Mouse (Mus musculus) forebrain, embryonic 15.5 days (tissue): ENCODE data around the gene Whrn. TPM values are rescaled to one million over a fixed set of nuclear protein-coding genes. Genes with fewer than 3 reads are reported as not detected.
A peak's percentile ranks its signal among the peaks of the same experiment; 100 is the strongest.

Experiments used
- ATAC-seq: fragments of 200-750 bp; cut with Nextera tagmentation; replicated peaks from 2 replicates; pipeline ENCODE4 v1.8.0; 2017; ENCODE audit warnings: mild to moderate bottlenecking, moderate TSS enrichment, moderate library complexity
- H3K27ac ChIP-seq: fragments of 300-500 bp; sonication (generic); replicated peaks from 2 replicates; pipeline ENCODE4 v1.5.1; 2015; ENCODE audit warnings: mild to moderate bottlenecking, inconsistent platforms
- H3K27me3 ChIP-seq: fragments of 300-500 bp; sonication (generic); 2 replicates; pipeline ENCODE4 v1.6.1; 2015; ENCODE audit warnings: inconsistent platforms
- H3K36me3 ChIP-seq: fragments of 300-500 bp; sonication (generic); 2 replicates; pipeline ENCODE4 v1.6.1; 2015; ENCODE audit warnings: mild to moderate bottlenecking, inconsistent platforms
- H3K4me1 ChIP-seq: fragments of 300-500 bp; sonication (generic); 2 replicates; pipeline ENCODE4 v1.6.1; 2015; ENCODE audit warnings: inconsistent platforms
- H3K4me2 ChIP-seq: fragments of 300-500 bp; sonication (generic); replicated peaks from 2 replicates; pipeline ENCODE4 v1.6.1; 2015; ENCODE audit warnings: mild to moderate bottlenecking, inconsistent platforms
- H3K4me3 ChIP-seq: fragments of 300-500 bp; sonication (generic); 2 replicates; pipeline ENCODE4 v1.5.1; 2015; ENCODE audit warnings: mild to moderate bottlenecking, inconsistent platforms
- H3K9ac ChIP-seq: fragments of 300-500 bp; sonication (generic); replicated peaks from 2 replicates; pipeline ENCODE4 v1.6.1; 2015; ENCODE audit warnings: mild to moderate bottlenecking, inconsistent platforms
- H3K9me3 ChIP-seq: fragments of 300-500 bp; sonication (generic); 2 replicates; pipeline ENCODE4 v1.6.1; 2016; ENCODE audit warnings: inconsistent platforms
- WGBS: fragments of 180-500 bp; shearing (Covaris S2); methylation state at CpG from one replicate; pipeline ENCODE4 v1.1.7; 2015; ENCODE audit warnings: mixed read lengths; 5-methylcytosine and 5-hydroxymethylcytosine counted together
- polyA plus RNA-seq: library from polyadenylated mRNA; unstranded; fragments of >200 nt; fragmentation: Nextera tagmentation; extraction: Ambion mirVana; gene quantifications from 2 replicates; pipeline ENCODE4 v1.2.1, GENCODE M21; 2015

Gene Whrn
- 6.4 and 7.7 TPM in 2 replicates for polyA plus RNA-seq

GRCm38 (mm10) chr4:63495915-63496278, at the start of gene Whrn:
TSS of gene Whrn (minus strand) at chr4:63495991.
- Histone ChIP-seq H3K9ac (peak within 1 kb of the TSS; percentile 53), H3K27ac (0 out of 2 replicates have a peak within 1 kb of the TSS, but pooled peaks have one; percentile 12), H3K4me1 (peaks cover 31% of the 10 kb centered on the region), H3K36me3 (no peaks in the 10 kb centered on the region), H3K27me3 (peaks cover 14% of the 10 kb centered on the region), H3K4me3 (peak within 1 kb of the TSS; percentile 52), H3K9me3 (no peaks in the 10 kb centered on the region), H3K4me2 (peak within 1 kb of the TSS; percentile 87)
- ATAC-seq, result peak; percentile 88
- under 1% methylated on average over 27 of the region's 34 CpGs for WGBS

DNA sequence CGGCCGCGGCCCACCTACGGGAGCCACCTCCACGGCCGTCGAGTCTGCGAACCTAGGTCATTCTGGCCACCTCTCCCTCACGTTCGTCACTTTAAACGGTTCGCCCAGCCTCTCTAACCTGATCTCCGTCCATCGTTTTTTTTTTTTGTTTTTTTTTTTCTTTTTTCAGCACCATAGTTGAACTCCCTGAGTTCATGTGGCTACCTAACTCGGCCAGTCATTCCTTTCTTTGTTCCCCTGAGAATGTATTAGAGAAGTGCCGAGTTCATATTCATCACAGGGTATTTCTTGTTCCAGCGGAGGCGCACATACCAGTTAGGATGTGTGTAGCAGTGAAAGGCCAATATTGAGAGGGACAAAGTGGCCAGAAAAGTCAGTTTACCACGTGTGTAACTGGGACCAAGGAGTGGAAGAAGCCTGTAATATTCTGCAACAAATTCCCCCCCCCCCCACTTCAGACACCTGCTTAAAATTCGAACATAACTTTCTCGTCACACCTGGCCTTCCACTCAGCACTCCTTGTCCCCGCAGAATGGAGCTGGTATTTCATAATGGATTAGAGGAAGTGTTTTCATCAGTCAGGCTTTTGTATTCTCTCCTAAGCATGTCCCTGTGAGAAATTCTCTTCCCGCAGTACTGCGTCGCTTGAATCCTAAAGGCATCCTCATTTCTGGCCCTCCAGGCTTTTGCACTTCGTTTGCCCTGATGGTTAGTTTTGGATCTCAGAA, 49.6 kb upstream of the Whrn start:
- Histone ChIP-seq H3K9me3 (no peaks in the 10 kb centered on the region), H3K4me1 (peaks cover 32% of the 10 kb centered on the region), H3K4me2 (peak overlapping the region; percentile 53), H3K27me3 (no peaks in the 10 kb centered on the region), H3K4me3 (peak overlapping the region; percentile 52), H3K27ac (peak overlapping the region; percentile 75), H3K9ac (peak overlapping the region; percentile 77), H3K36me3 (peaks cover 13% of the 10 kb centered on the region)
- no peak for ATAC-seq
- WGBS, result 10% methylated on average over 26 of the region's 26 CpGs

GRCm38 (mm10) chr4:63544494-63545230, 48.9 kb upstream of the Whrn start, which contains the start of gene Atp6v1g1:
TSS of gene Atp6v1g1 (plus strand) at chr4:63544772.
- Histone ChIP-seq H3K27ac (peak within 1 kb of the TSS; percentile 75), H3K4me1 (peaks cover 32% of the 10 kb centered on the region), H3K4me3 (peak within 1 kb of the TSS; percentile 52), H3K36me3 (peaks cover 12% of the 10 kb centered on the region), H3K27me3 (no peaks in the 10 kb centered on the region), H3K4me2 (peak within 1 kb of the TSS; percentile 53), H3K9ac (peak within 1 kb of the TSS; percentile 77), H3K9me3 (no peaks in the 10 kb centered on the region)
- under 1% methylated on average over 57 of the region's 57 CpGs for WGBS
- ATAC-seq, result peak; percentile 96

DNA sequence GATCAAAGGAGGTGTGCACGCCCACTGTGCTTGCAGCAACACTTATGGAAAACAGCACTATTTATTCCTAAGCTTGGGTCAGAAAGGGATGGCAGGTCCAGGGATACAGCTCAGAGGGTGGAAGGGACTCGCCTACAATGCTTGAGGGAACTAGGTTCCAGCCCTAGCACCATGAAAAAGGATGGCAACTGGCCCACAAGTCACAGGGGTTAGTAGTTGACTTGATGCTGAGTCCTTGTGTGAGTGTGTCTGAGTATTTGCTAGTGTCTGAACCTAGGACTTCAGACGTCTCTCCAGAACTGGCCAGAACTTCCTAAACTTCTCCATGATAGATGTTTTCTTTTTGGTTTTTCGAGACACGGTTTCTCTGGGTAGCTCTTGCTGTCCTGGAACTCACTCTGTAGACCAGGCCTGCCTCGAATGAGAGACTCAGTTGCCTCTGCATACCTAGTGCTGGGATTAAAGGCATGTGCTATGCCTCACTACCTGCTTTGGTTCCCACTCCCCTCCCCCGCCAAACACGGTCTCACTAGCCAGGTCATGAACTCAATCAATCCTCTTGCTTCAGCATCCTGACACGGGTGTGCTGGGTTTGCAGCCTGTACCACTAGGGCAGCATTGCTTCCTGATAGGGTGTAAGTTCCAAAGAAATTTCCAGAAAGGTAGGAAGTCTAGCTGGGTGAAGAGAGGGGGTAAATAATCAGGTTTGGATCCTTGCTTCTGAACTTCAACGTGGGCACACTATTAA, 48.1 kb upstream of the Whrn start:
- Histone ChIP-seq H3K9ac (peak overlapping the region; percentile 77), H3K4me3 (peak overlapping the region; percentile 52), H3K4me2 (peak overlapping the region; percentile 53), H3K36me3 (peaks cover 5% of the 10 kb centered on the region), H3K27me3 (no peaks in the 10 kb centered on the region), H3K9me3 (no peaks in the 10 kb centered on the region), H3K4me1 (peaks cover 32% of the 10 kb centered on the region), H3K27ac (peak overlapping the region; percentile 75)
- WGBS, result 65% methylated on average over 10 of the region's 10 CpGs
- peak; percentile 65; the same call in 1 of the 2 replicates for ATAC-seq

GRCm38 (mm10) chr4:63542209-63542608, 46.4 kb upstream of the Whrn start:
- no peak overlapping the region for H3K27ac ChIP-seq
- WGBS, result 86% methylated on average over 2 of the region's 2 CpGs
- H3K9ac ChIP-seq, result no peak overlapping the region
- H3K4me1 ChIP-seq, result peaks cover 22% of the 10 kb centered on the region
- no peaks in the 10 kb centered on the region for H3K9me3 ChIP-seq
- no peaks in the 10 kb centered on the region for H3K27me3 ChIP-seq
- H3K4me2 ChIP-seq, result no peak overlapping the region
- ATAC-seq, result no peak
- no peaks in the 10 kb centered on the region for H3K36me3 ChIP-seq
- no peak overlapping the region for H3K4me3 ChIP-seq

DNA sequence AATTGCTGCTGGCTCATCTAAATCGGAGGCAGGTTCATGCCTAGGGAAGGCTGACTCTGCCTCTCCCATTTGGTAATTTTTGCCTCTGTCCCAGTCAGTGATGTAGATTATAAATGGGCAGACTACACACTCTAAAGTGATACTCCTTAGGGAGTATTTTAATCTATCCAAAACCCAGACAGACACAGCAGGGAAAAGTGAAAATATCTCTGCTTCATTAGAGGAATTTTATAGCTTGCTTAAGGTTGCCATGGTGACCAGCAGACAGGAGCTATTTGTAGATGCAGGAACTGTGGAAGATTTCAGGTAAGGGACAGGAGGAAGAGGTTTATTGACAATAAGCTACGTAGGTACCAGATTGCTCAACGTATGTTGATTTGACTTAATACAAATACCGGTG, 41.8 kb upstream of the Whrn start:
- H3K9ac ChIP-seq, result no peak overlapping the region
- H3K4me3 ChIP-seq, result no peak overlapping the region
- no peaks in the 10 kb centered on the region for H3K27me3 ChIP-seq
- H3K36me3 ChIP-seq, result no peaks in the 10 kb centered on the region
- no peak overlapping the region for H3K27ac ChIP-seq
- 76% methylated on average over 4 of the region's 4 CpGs for WGBS
- H3K4me2 ChIP-seq, result no peak overlapping the region
- H3K4me1 ChIP-seq, result no peaks in the 10 kb centered on the region
- H3K9me3 ChIP-seq, result no peaks in the 10 kb centered on the region
- peak; percentile 44; the same call in 1 of the 2 replicates for ATAC-seq

DNA sequence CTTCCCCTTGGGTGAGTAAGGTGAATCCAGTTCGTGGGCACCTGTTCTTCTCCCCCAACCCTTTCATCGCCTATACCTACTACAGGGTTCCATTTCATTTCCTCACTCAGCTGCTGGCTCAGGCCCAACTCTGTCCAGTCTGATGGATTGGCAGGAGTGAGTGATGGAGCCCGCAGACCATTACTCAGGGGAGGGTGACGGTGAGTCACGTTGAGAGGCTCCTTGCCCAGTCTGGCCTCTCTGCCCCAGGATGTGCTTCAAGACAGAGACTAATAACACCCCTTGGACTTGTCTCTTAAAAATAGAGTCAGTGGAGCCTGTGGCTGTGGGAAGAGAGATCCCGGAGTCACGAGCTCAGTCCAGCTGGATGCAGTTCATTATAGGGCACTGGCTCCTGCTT, 34.6 kb upstream of the Whrn start:
- ATAC-seq, result no peak
- Histone ChIP-seq H3K9ac (no peak overlapping the region), H3K27me3 (no peaks in the 10 kb centered on the region), H3K36me3 (no peaks in the 10 kb centered on the region), H3K4me2 (no peak overlapping the region), H3K4me1 (peaks cover 13% of the 10 kb centered on the region), H3K4me3 (no peak overlapping the region), H3K27ac (no peak overlapping the region), H3K9me3 (no peaks in the 10 kb centered on the region)
- 82% methylated on average over 7 of the region's 7 CpGs for WGBS

- Histone ChIP-seq H3K4me3 (no peak overlapping the region), H3K27ac (peak overlapping the region; percentile 86), H3K4me2 (no peak overlapping the region), H3K36me3 (no peaks in the 10 kb centered on the region), H3K9me3 (no peaks in the 10 kb centered on the region), H3K27me3 (no peaks in the 10 kb centered on the region), H3K4me1 (peaks cover 13% of the 10 kb centered on the region), H3K9ac (no peak overlapping the region)
- WGBS, result 43% methylated on average over 6 of the region's 6 CpGs
- ATAC-seq, result peak; percentile 90
These were observed 33.2 kb upstream of the Whrn start for GRCm38 (mm10) chr4:63528946-63529345.

DNA sequence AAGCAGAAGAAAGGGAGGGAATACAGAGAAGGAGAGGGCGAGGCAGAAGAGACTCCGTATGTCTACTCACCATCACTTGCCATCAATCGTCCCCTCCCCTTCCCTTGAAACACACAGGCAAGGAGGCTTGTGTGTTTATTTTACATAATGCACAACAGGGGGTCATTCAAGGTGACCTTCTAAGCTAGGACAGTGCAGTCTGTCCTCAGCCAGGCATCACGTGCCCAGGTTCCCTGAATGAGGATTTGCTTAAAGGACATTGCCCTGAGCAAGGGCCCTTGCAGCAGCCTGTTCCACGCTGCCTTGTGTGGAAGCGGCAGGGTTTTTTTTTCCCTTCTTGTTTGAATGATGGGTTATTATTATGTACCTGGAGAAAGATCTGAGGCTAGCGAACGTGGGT, 29.7 kb upstream of the Whrn start:
- no peak overlapping the region for H3K27ac ChIP-seq
- peaks cover 13% of the 10 kb centered on the region for H3K4me1 ChIP-seq
- H3K9ac ChIP-seq, result no peak overlapping the region
- H3K4me3 ChIP-seq, result no peak overlapping the region
- no peaks in the 10 kb centered on the region for H3K27me3 ChIP-seq
- H3K9me3 ChIP-seq, result no peaks in the 10 kb centered on the region
- WGBS, result 74% methylated on average over 8 of the region's 8 CpGs
- no peaks in the 10 kb centered on the region for H3K36me3 ChIP-seq
- ATAC-seq, result no peak
- no peak overlapping the region for H3K4me2 ChIP-seq

- Histone ChIP-seq H3K36me3 (no peaks in the 10 kb centered on the region), H3K9ac (no peak overlapping the region), H3K4me3 (no peak overlapping the region), H3K27me3 (no peaks in the 10 kb centered on the region), H3K27ac (no peak overlapping the region), H3K9me3 (no peaks in the 10 kb centered on the region), H3K4me2 (no peak overlapping the region), H3K4me1 (no peaks in the 10 kb centered on the region)
- 81% methylated on average over 2 of the region's 2 CpGs for WGBS
- no peak for ATAC-seq
These were observed 26.1 kb upstream of the Whrn start for GRCm38 (mm10) chr4:63521813-63522419.

DNA sequence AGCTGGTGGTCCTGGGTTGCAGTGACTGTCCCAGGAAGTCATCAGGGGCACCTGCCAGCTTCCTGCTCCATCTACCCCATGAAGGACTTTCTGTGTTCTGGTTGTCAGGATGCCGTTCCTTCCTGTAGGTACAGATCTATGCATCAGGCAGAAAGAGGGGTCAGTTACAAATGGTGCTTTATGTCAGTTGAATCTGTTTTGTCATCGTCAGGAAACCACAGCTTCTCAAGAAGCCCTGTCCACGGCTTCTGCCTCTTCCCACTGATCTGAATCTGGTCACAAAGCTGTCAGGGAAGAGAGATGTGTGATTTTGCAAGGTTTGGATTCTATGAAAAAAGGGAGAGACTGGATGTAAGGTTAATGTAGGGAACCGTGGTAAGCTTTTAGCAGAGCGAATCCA, 19.2 kb upstream of the Whrn start:
- H3K4me3 ChIP-seq, result no peak overlapping the region
- no peaks in the 10 kb centered on the region for H3K9me3 ChIP-seq
- no peak overlapping the region for H3K4me2 ChIP-seq
- no peaks in the 10 kb centered on the region for H3K36me3 ChIP-seq
- no peak overlapping the region for H3K27ac ChIP-seq
- no peak for ATAC-seq
- no peak overlapping the region for H3K9ac ChIP-seq
- 86% methylated on average over 5 of the region's 5 CpGs for WGBS
- no peaks in the 10 kb centered on the region for H3K27me3 ChIP-seq
- H3K4me1 ChIP-seq, result no peaks in the 10 kb centered on the region
